Mouse (Mus musculus) thymus, postnatal 14 days (tissue): Measurements from ENCODE around the gene Nr2f2.

Source experiments
- DNase-seq: peaks from one replicate; pipeline ENCODE4 v3.0.0; 2021

The Nr2f2 gene

DNA sequence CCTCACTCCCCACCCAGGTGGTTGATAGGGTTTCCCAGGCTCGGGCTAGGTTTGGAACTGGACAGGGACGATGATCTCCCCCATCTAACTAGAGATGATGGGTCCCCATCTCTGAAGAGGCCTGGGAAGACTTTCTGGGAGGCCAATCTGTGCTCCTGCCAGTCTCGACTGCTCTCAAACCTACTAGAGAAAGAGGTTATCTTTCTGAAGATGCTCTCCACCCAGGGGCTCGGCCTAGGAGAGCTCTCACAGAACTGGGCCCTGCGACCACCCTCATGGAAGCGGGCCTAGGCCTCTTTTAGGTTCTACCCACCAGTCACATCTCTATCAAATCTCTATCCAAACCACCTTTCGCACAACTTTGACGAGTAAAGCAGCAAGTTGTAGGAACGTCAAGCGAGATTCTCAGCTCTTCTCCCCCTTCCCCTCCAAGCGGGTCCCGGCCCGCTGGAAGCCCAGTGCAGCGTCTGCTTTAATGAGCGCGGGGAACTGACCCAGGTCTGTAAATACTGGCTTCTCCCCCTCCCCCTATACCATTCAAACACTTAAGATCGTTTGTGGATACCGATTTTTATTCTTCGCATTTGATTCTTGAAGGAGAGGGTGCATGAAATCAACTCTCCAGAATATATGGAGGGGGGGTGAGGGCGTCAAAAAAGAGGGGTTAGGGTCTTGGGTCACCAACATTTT is 16.4 kb downstream of the Nr2f2 start:
- no peak for DNase-seq

DNA sequence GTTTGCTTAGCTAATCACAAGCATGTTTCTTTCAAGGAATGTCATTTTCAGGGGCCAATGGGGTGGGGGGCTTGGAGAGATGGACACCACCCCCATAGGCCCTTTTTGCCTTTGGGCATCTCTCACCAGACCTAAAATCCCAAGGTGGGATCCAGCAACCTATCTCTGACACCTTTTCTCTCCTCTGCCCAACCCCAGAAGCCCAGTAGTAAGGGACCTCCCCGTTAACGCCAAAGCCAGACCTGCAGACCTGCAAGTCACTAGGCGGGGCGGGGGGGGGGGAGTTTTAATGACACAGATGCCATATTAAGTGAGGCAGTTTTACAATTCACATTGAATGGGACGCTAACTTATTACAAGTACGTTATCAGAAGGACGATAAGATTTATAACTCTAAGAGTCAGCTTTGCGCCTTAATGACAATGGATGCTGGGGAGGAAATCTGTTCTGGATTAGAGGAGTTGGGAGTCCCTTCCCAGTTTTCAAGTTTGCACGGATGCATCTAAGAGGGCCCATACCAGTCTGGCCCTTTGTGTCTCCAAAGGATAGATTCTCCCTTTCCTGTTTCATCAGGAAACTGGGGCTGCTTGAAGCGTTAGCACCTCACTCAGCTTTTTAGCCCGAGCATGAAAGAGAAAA is 17.4 kb downstream of the Nr2f2 start:
- no peak for DNase-seq

DNA sequence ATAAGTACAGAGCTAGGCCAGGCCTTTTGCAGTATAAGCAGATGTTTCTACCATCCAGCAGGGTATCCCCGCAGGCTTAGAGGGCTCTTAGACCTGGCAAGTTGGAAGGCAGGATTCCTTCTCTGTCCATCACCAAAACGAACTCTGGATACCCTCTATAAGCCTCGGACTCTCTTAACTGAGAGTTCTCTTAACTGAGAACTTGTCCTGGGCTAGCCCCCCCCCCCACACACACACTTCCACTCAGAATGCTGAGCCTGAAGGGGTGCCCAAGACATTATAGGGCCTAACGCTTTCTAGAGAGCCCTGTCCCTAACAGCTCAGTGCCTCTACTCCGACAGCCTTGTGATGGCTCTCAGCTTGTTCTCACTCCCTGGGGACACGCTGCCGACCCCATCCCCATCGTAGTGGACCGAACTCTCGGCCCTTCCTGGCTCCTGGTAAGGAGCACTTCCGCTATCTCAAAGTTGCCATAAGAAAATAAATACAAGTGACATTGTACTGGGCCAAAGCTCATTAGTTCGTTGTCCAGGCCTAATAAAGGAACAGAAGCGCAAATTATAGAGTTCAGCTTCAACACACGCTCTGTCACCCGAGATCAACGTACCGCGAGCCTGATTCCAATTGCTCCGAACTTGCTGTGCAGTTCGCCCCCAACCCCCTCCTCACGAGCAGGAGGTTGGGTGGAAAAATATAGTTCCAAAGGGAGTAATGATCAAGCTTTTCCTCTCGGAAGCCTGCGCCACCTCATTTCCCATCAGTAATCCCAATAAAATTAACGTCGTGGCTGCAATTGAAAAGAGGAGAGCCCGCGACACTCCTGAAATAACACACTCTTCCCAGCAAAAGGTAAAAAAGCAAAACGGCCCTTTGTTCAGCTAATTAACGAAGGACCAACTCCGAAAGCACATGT is 18.2 kb downstream of the Nr2f2 start:
- DNase-seq, result no peak

DNA sequence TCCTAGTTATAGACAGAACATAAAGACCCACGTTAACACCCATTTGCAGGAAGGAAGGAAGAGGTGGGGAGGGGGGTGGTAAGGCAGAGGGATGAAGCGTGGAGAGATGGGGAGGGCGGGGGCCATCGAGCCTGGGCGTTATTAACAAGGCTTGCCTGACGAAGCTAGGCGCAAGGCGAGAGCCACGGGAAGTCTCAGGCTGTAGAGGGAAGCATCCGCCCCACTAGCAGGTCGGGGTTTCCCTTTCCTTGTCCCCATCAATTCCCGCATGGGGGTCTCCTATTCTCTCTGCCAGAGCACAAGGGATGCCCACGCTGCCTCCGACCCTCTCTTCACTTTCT is 18.9 kb downstream of the Nr2f2 start:
- DNase-seq, result no peak

DNA sequence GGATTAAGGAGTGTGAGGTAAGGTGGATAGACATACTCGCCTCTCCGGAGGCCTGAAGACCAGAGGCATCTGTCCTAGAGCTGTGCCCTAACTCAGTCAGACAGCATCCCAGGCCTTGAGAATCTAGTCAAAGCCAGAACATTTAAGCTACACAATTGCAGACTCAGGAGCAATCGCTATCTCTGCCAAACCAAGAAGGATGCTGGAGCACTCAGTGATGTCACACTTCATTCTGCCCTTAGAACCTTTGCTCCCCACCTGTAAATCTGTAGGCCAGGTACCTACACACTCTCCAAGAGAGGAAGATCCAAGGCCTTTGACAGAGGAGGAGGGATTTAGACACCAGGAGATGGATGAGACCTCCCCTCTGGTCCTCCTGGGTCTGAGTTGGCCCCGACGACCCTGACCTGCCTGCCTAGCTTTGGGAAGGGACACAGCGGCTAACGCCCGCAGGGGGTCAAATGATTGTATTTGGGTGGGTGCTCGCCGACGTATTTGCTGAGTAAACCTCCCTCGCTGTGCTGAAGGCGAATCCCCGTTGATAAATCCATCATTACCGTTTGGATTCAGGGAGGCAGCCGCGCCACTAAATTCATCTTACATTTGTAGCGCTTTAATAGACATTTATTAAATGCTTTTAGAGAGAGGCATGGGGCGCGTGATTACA is 19.5 kb downstream of the Nr2f2 start:
- DNase-seq, result no peak

DNA sequence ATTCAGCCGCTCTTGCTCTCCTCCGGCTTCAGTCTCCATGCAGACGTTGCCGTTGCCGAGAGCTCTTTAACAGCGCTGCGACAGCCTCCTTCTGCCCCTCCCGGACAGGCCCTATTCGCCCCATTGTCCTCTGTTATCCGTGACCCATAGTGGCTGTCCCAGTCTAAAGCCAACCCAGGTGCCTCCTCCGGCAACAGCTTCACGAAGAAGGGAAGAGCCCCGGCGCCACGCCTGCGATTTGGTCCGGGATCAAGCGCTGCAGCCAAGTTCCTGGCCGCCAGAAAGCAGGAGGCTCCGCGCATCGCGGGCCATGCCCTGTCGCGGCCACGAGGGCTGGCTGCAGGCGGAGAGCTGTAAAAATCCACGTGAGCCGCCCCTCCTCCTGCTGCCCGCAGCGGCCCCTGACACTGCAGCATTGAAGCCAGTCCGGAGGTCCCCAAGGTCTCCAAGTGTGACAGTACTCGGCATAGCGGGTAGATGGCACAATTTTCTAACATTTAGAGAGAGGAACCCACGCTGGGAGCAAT is 20.5 kb downstream of the Nr2f2 start:
- no peak for DNase-seq

DNA sequence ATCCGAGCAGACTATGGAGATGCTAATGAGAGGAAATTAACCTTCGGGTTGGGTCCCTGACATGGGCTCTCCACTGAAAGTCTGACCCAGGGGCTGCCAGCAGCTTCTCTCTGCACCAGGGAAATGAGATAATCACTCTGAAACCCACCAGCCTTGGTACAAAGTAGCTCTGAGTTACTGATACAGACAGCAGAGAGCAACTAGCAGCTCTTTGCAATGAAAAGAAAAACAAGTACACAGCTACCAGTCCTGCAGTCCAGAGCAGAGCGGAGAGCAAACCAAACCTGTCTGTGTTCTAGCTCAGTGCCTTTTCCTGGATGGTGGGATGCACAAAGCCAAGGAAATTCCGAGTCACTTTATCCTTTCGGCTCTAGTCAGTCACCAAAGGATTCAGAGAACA is 23.1 kb downstream of the Nr2f2 start:
- DNase-seq, result no peak

DNA sequence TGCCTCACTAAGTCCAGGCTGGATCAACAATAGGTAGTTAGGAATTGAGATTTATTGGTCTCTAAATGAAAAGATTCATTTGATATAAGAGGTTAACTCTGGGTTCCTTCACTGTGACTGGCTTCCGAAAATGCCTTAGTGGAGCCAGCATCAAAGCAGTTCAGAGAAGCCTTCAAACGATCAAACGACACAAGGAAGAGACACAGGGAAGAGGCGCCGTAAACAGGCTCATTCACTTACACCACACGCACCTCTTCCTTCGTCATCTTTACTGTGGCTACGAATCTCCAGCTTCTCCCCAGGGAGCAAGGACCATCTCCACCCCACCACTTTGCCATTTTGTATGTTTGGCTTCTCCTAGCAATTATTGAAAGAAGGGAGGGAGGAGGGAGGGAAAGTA is 23.8 kb downstream of the Nr2f2 start:
- DNase-seq, result no peak

DNA sequence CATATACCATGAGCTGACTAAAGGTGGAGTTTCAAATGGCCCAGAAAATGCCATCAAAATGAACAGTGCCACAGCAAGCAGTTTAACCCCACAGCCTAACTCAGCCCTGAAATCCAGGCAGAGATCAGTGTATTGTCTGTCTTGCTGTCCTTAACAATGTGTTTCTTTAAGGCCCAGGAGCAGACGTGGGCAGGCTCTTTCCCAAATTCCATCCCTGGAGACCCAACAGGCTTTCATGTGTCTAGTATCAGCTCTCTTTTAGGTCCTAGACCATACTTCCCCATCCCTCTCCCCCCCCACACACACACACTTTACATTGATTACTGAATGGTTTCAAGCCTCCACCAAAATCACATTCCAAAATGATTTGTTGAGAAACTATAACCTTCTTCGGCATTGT is 24.5 kb downstream of the Nr2f2 start:
- DNase-seq, result no peak

DNA sequence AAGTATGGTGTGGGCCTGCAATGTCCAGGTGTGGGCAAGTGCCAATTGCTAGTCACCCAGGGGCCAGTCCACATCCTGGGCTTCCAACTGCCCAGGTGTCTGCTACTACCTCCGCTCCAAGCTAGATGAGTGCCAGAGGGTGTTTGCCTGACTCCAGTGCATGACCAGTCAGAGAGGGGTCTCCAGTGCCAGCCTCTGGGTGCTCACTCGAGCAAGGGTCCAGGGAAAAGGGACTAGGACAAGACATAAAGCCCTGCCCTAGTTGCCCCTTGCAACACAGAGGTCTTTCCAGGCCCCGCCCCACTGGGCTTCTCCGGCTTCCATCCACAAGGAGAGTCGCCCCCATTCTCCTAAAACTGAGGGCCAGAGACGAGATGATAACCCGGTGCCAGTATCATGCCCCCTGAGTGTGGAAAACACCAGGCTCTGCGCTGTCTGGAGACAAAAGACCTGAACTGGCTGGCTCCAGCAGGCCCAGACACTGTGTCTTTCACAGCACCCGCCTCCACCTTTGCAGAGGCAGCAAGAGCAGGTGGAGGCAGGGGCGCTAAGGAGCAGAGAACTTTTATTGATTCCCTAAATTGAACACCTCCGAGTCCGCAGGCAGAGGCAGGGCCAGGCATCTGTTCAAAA is 26.4 kb downstream of the Nr2f2 start:
- DNase-seq, result no peak

DNA sequence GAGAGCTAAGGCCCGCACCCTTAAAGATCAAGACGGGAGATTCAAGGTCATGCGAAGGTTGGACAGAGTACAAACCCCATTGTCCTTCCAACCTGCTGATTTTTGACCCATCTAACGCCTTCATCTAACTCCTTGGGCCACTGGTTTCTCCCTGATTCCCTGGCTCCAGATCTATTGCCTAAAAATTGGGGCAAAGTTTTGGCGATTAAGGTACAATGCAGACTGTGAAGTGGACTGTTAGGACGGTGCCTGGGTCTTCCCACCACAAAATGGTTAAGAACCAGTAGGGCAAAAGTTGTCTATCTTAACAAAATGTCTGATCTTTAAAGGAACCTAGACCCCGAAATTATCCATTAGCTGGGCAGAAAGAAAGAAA is 28.3 kb downstream of the Nr2f2 start:
- DNase-seq, result no peak

DNA sequence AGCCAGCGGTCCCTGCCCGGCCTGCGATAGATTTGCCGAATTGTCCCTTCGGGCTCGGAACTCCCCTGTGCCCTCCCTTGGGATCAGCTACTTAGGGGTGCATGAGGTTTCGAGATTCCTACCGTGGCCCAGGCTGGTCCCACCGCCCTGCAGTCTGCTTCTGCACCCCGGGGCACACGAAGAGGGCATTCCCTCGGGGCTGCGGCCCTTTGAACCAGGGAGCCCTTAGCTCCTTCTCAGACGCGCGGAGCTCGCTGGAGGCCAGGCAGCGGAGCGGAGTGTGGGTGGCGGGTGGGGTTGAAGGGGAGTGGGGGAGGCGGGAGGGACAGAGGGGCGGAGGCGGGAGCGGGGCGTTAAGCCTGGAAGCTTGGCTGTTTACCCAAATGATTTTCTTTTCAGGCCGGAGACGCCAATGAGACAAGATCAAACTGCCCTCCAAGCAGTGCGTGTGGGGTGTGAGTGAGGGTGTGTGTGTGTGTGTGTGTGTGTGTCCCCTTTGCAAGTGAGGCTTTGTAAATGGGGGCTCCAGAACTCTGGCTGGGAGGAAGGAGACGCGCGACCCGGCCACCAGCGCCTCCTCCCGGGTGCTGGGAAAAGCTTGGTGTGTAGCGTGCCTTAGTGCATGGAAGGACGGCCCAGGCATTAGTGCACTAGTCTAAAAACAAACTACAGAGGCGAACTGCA is 28.8 kb downstream of the Nr2f2 start:
- no peak for DNase-seq

DNA sequence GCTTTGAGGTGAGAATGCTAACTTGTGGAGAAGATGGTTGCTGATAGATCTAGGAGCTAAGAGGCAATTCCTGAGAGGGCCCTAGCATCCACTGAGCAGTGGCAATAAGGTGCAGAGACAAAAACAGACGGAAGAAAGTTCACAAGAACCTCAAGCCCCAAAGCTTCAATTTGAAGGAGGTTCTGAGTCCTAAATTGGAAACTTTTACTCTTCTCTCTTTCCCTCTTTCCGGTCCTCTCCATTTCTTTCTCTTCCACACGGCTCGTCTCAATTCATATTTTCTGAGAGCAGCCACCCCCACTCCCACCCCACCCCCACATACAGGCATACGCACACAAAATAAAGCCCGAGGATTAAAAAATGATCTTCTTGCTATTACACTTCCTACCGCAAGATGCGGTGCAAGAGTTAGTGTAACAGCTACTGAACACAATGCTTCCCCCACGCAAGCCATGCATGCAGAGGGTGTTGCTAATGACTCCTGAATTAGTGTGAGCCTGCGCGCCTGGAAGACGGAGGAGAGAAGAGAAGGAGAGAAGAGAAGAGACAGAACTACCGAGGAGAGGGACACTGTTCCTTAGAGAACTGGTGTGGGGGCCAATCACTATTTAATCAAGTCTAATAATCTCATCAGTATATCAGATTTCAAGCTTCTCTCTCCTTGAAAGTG is 29.8 kb downstream of the Nr2f2 start:
- no peak for DNase-seq

DNA sequence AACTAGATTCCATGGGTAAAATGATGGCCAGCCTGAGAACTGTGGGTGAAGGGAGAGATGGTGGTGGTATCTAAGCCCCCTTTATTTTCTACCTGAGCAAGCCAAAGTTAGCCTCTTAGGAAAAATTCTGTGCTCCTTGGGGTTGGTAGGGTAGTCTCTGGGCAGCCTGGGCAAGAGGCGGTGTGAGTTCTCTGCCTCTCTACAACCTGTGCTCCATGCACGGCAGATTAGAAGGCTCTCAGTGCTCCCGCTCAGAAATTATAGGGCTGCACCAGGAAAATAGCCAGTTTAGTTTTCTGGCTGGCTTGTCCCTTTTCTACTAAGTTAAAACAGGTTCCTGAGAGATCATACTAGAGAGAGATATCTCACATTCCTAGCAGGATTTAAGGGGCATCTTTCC is 30.4 kb downstream of the Nr2f2 start:
- no peak for DNase-seq

DNA sequence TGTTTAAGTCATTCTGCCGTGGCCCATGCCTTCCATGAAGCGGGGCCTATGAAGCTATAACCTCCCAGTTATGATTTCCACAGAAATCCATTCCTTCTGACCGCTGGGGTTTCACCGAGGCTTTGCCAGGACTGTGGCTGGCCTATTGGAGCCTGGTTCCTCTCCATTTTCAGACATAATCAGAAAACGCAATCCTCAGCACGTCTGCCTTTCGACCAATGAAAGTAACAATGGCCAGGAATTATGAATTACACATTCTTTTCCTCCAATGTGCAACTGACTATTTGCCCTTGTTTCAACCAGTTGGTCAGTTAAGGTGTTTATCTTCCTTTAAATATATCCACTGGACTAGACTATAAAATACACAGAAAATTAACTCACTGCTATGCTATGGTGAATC is 31.1 kb downstream of the Nr2f2 start:
- DNase-seq, result no peak

DNA sequence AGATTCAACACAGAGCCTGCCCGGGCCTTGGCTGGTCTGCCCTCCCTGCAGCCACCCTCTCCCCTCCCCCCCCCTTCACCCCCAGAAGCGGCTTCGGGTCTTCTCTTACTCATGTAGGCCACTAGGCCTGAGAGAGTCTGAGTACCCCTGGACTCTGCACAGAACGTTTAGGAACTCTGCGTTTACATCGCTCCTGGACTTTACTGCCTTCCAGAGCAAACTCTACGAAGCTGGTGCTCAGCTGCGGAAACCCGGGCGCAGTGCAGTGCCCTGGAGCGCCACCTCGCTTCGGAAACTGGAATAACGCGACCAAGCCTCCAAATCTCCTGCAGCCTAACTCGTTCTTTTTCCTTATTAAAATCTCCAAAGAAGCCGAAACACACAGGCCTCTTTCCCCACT is 31.7 kb downstream of the Nr2f2 start:
- DNase-seq, result no peak

DNA sequence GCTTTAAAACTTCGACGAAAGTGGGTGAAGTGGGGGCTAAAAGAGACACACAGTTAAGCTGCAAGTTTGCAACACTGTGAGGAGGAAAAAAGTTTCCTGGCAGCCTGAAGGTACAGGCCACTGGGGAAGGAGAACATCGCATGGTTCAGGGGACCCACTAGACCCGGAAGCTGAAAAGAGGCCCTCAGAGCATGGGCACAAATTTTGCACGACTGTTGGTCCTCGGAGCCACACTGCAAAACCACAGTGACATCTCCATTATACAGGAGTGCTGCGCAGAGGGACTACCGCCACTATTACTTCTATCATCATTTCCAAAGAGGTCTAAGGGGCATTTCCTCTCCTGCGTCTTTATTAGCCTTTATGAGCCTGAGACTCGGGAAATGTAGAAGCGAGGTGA is 32.7 kb downstream of the Nr2f2 start:
- DNase-seq, result no peak

DNA sequence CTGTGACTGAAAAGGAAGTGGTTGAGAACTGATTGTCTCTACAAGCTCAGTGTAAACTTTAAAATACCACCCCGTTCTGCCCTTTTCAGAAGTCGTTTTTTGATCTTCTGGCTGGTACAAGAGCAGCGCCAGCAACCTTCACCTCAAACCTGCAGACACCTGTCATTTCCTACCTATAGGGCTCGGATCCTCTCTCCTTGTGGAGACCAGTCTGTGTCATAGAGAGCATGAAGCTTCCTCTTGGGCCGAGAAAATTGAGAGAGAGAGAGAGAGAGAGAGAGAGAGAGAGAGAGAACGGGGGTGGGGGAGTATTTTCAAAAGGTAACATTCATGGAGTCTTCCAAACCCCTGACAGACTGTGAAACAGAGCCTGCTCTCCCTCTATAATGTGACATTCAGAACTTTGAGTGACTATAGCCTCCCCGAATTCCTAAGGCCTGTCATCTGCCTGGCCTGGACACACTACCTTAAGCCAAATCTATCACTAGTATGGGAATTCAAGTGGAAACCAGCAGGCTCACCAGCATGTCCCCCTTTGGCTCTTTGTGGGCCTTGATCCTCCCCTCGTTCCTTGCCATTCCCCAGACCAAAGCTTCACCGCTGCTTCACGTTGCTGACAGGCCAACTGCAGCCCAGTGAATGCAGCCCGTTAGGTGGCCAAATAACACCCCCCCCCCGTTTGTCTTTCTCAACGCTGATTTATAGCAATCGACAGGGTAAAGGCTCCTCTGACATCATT is 33.4 kb downstream of the Nr2f2 start:
- no peak for DNase-seq

DNA sequence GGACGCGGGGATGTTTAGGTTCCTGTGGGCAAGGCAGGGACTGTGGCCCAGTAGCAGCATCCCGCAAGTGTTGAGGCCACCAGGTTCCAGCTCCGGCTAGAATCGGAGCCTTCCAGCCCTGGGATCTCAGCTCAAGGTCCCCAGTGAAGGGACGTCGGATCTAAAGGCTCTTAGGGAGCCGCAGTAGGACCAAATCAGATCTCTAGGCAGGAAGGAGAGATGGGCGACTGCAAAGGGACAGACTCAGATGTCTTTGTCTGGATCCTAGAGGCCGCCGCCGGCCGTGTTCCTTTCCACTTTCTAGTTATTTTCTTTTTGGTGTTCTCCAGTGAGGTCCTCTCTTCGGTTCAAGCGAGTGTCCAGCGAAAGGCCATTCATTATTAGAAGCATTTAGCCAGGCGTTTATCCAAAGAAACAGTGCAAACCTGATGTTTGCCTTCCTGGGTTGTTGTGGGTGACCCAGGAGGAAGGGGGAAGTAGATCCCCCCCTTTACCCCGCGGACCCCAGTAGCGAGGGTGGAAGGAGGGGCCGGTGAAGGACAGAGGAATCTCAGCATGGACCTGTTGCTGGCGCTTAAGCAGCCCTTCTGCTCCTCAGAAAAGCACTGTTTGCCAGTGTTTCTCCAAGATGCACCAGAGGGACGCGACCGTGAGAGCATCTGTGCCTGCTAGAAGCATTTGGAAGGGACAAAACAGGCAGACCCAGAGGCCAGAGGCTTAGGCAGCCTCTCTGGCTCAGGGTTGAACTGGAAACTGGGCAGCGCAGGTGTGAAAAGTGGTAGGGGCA is 34.3 kb downstream of the Nr2f2 start:
- no peak for DNase-seq
